Mouse (Mus musculus): ENCODE measurements at regions not wholly inside any gene's neighbourhood (a gene's known extent, or its start where the extent isn't known, plus 50 kb on each side); places are given as distances from the start of the nearest gene placed in this dataset.

- no peak for DNase-seq (ENCODE audit: low read depth in 2 of 2, low spot score in 2 of 2)
Measured at GRCm38 (mm10) chr13:43909933-43910332, 125.4 kb downstream of the Cd83 start.

GRCm38 (mm10) chr13:43913476-43913875 lies 128.9 kb downstream of the Cd83 start:
- DNase-seq (ENCODE audit: low read depth in 2 of 2, low spot score in 2 of 2): no peak

GRCm38 (mm10) chr13:43919781-43920420 lies 135.3 kb downstream of the Cd83 start:
- DNase-seq (ENCODE audit: low read depth in 2 of 2, low spot score in 2 of 2): no peak

- no peak for DNase-seq (ENCODE audit: low read depth in 2 of 2, low spot score in 2 of 2)
Measured at GRCm38 (mm10) chr13:43930081-43930981, 145.8 kb downstream of the Cd83 start.

GRCm38 (mm10) chr13:43932946-43933345 lies 148.4 kb downstream of the Cd83 start:
- DNase-seq (ENCODE audit: low read depth in 2 of 2, low spot score in 2 of 2): no peak

- DNase-seq (ENCODE audit: low read depth in 2 of 2, low spot score in 2 of 2): no peak
Measured at GRCm38 (mm10) chr13:43935284-43935683, 150.7 kb downstream of the Cd83 start.

- no peak for DNase-seq (ENCODE audit: low read depth in 2 of 2, low spot score in 2 of 2)
Measured at GRCm38 (mm10) chr13:43936504-43936903, 151.9 kb downstream of the Cd83 start.

GRCm38 (mm10) chr13:43938611-43939010 lies 154.0 kb downstream of the Cd83 start:
- DNase-seq (ENCODE audit: low read depth in 2 of 2, low spot score in 2 of 2): no peak

GRCm38 (mm10) chr13:43939375-43939774 lies 154.8 kb downstream of the Cd83 start:
- DNase-seq (ENCODE audit: low read depth in 2 of 2, low spot score in 2 of 2): no peak

- no peak for DNase-seq (ENCODE audit: low read depth in 2 of 2, low spot score in 2 of 2)
Measured at GRCm38 (mm10) chr13:43941731-43942130, 157.2 kb downstream of the Cd83 start.

- DNase-seq (ENCODE audit: low read depth in 2 of 2, low spot score in 2 of 2): no peak
Measured at GRCm38 (mm10) chr13:43948606-43949005, 164.0 kb downstream of the Cd83 start.

GRCm38 (mm10) chr13:43949740-43950643 lies 165.4 kb downstream of the Cd83 start:
- no peak for DNase-seq (ENCODE audit: low read depth in 2 of 2, low spot score in 2 of 2)

GRCm38 (mm10) chr13:43952491-43952890 lies 167.9 kb downstream of the Cd83 start:
- DNase-seq (ENCODE audit: low read depth in 2 of 2, low spot score in 2 of 2): no peak

GRCm38 (mm10) chr13:43952972-43953592 lies 168.5 kb downstream of the Cd83 start:
- DNase-seq (ENCODE audit: low read depth in 2 of 2, low spot score in 2 of 2): no peak

GRCm38 (mm10) chr13:43954714-43955393 lies 170.3 kb downstream of the Cd83 start:
- no peak for DNase-seq (ENCODE audit: low read depth in 2 of 2, low spot score in 2 of 2)

- no peak for DNase-seq (ENCODE audit: low read depth in 2 of 2, low spot score in 2 of 2)
Measured at GRCm38 (mm10) chr13:43957046-43957445, 172.5 kb downstream of the Cd83 start.

GRCm38 (mm10) chr13:43959121-43959572 lies 174.6 kb downstream of the Cd83 start:
- DNase-seq (ENCODE audit: low read depth in 2 of 2, low spot score in 2 of 2): no peak

GRCm38 (mm10) chr13:43961047-43961690 lies 176.6 kb downstream of the Cd83 start:
- no peak for DNase-seq (ENCODE audit: low read depth in 2 of 2, low spot score in 2 of 2)

- no peak for DNase-seq (ENCODE audit: low read depth in 2 of 2, low spot score in 2 of 2)
Measured at GRCm38 (mm10) chr13:43961987-43962386, 177.4 kb downstream of the Cd83 start.

GRCm38 (mm10) chr13:43963321-43963720 lies 178.7 kb downstream of the Cd83 start:
- no peak for DNase-seq (ENCODE audit: low read depth in 2 of 2, low spot score in 2 of 2)
